11 mouse cellular contexts compared by ENCODE assay signal in the genomic region with DNA sequence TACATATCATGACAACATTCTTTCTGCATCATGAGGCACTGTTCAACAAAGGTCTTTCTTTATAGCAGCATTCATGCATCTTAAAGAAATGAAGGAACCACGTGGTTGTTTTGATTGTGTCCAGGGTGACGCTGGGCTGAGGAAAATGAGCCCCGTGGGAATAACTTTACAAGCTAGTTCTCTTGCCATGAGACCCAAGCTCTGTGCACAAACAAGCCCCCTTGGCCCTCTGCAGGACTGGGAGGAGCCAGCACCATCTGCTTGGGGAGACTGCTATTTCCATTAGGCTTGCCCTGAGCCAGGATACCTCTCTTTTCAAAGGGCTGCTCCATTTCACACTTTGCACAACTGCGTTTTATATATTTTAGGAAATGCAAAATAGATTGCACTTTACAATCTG. TPM values are rescaled to one million over a fixed set of nuclear protein-coding genes. Genes with fewer than 3 reads are reported as not detected.
A peak's percentile ranks its signal among the peaks of the same experiment; 100 is the strongest.
DNase-seq lines count a peak whose midpoint lies in the region; ATAC-seq lines count a peak whose summit lies in the region.
"Had no signal": no experiment of that assay in that cellular context is flagged by ENCODE, and none has a peak within 500 bp of the region (broad histone marks: within the 10 kb centered on the region; RNA-seq: fewer than 3 reads in every experiment).

No protein-coding gene starts in this region.

- peak; percentile 59 to 68 for DNase-seq in cerebellum, postnatal 14 days
- DNase-seq in cerebellum, adult 11 months = no peak
- DNase-seq in neural tube, embryonic 11.5 days (ENCODE audit: low spot score) = peak; percentile 53
- DNase-seq in neural tube, embryonic 10.5 days (ENCODE audit: extremely low spot score, low spot score) = no peak
- peak; percentile 39 for DNase-seq in retina, postnatal 7 days (ENCODE audit: low read depth, low spot score)
- DNase-seq in gastrocnemius, postnatal 36 days = no peak
- DNase-seq in frontal cortex, postnatal 36 days (ENCODE audit: low spot score in 2 of 2) = no peak
- DNase-seq: heart, adult 11 months had no signal

- H3K4me1 ChIP-seq in neural tube, embryonic 11.5 days (ENCODE audit: control insufficient read depth, insufficient read depth, low read length) = peaks cover 7% of the 10 kb centered on the region; the same call in 1 of the 2 replicates
- peaks cover 34% of the 10 kb centered on the region for H3K4me1 ChIP-seq in limb, embryonic 13.5 days

- no peaks in the 10 kb centered on the region for H3K9me3 ChIP-seq in neural tube, embryonic 11.5 days (ENCODE audit: control insufficient read depth, low read length)
- H3K9me3 ChIP-seq in limb, embryonic 13.5 days = no peaks in the 10 kb centered on the region

- H3K4me2 ChIP-seq in neural tube, embryonic 11.5 days (ENCODE audit: low read depth) = no peak overlapping the region
- H3K4me2 ChIP-seq in limb, embryonic 13.5 days (replicated peaks) = no peak overlapping the region; the same call in 1 of the 2 replicates

- peak; percentile 65; the same call in 1 of the 2 replicates for ATAC-seq in neural tube, embryonic 11.5 days (ENCODE audit: insufficient read depth, low FRiP score, low TSS enrichment)
- ATAC-seq in limb, embryonic 13.5 days (ENCODE audit: low FRiP score, low read depth) = peak; percentile 90
- ATAC-seq: intestine, embryonic 16.5 days; Patski had no signal

- no peak overlapping the region for H3K4me3 ChIP-seq in neural tube, embryonic 11.5 days (ENCODE audit: low read depth, low read length)
- no peak overlapping the region for H3K4me3 ChIP-seq in limb, embryonic 13.5 days

- H3K9ac ChIP-seq in neural tube, embryonic 11.5 days (ENCODE audit: low read length) = no peak overlapping the region
- no peak overlapping the region for H3K9ac ChIP-seq in limb, embryonic 13.5 days

- intact Hi-C loops in gastrocnemius, postnatal 36 days (cut with DNase I) = no loop called here

- 29% methylated on average over 4 of the region's 4 CpGs for WGBS in neural tube, embryonic 11.5 days
- 9% methylated on average over 4 of the region's 4 CpGs for WGBS in limb, embryonic 13.5 days

- no peaks in the 10 kb centered on the region for H3K36me3 ChIP-seq in neural tube, embryonic 11.5 days (ENCODE audit: control insufficient read depth, insufficient read depth, low read length)
- no peaks in the 10 kb centered on the region for H3K36me3 ChIP-seq in limb, embryonic 13.5 days

- H3K27ac ChIP-seq in neural tube, embryonic 11.5 days (ENCODE audit: low read depth, low read length) = no peak overlapping the region; the same call in 1 of the 2 replicates
- peak overlapping the region; percentile 52; the same call in 1 of the 2 replicates for H3K27ac ChIP-seq in limb, embryonic 13.5 days

- H3K27me3 ChIP-seq in neural tube, embryonic 11.5 days (ENCODE audit: control insufficient read depth, insufficient read depth, low read length) = no peaks in the 10 kb centered on the region
- no peaks in the 10 kb centered on the region for H3K27me3 ChIP-seq in limb, embryonic 13.5 days
- H3K27me3 ChIP-seq: Patski had no signal

RNA-seq across cellular contexts. Expression of a gene that starts 53.0 kb away (rescaled TPM):
- polyA plus RNA-seq in neural tube, embryonic 11.5 days (2014; fragmentation: Nextera tagmentation; extraction: Ambion mirVana) = 163 and 193 TPM in 2 replicates
- polyA plus RNA-seq in limb, embryonic 13.5 days (2015; fragmentation: Nextera tagmentation; extraction: Ambion mirVana) = 90.9 and 101 TPM in 2 replicates
- total RNA-seq in gastrocnemius, postnatal 36 days (2021) = 10 to 100 TPM; 11.2 to 17.6 TPM

Comparison
In these comparisons a context has a peak if more than half of its experiments do, and no peak if none do; other contexts are left out.
1. DNase-seq: peak in cerebellum, postnatal 14 days (2 of 2), neural tube, embryonic 11.5 days (single experiment) and retina, postnatal 7 days (single experiment); none in cerebellum, adult 11 months (single experiment), neural tube, embryonic 10.5 days (single experiment), gastrocnemius, postnatal 36 days (0 of 2) and frontal cortex, postnatal 36 days (0 of 2).